Mouse (Mus musculus) kidney, postnatal 0 days (tissue): Measurements from ENCODE around the gene Marc1. TPM values are rescaled to one million over a fixed set of nuclear protein-coding genes. Genes with fewer than 3 reads are reported as not detected.
A peak's percentile ranks its signal among the peaks of the same experiment; 100 is the strongest.

Experiments
- ATAC-seq: fragments of 200-750 bp; cut with Nextera tagmentation; replicated peaks from 2 replicates; pipeline ENCODE4 v1.8.0; 2017; ENCODE audit warnings: low read depth, moderate number of reproducible peaks, moderate TSS enrichment, moderate library complexity; ENCODE audit not compliant: low FRiP score
- DNase-seq: peaks from one replicate; pipeline ENCODE4 v3.0.0-alpha.2; 2016; ENCODE audit warnings: low spot score
- H3K27ac ChIP-seq: fragments of 300-500 bp; sonication (generic); 2 replicates; pipeline ENCODE4 v1.5.1; 2014; ENCODE audit warnings: mild to moderate bottlenecking
- H3K27me3 ChIP-seq: fragments of 300-500 bp; sonication (generic); 2 replicates; pipeline ENCODE4 v1.6.1; 2014; ENCODE audit warnings: low read length, mixed read lengths; ENCODE audit not compliant: insufficient read depth
- H3K36me3 ChIP-seq: fragments of 300-500 bp; sonication (generic); 2 replicates; pipeline ENCODE4 v1.6.1; 2014; ENCODE audit warnings: low read length, mixed read lengths; ENCODE audit not compliant: insufficient read depth
- H3K4me1 ChIP-seq: fragments of 300-500 bp; sonication (generic); replicated peaks from 2 replicates; pipeline ENCODE4 v1.6.1; 2014; ENCODE audit warnings: antibody characterized with exemption, low read length, mixed read lengths; ENCODE audit not compliant: insufficient read depth
- H3K4me2 ChIP-seq: fragments of 300-500 bp; sonication (generic); 2 replicates; pipeline ENCODE4 v1.6.1; 2014; ENCODE audit warnings: mild to moderate bottlenecking, low read length, moderate library complexity, mixed read lengths
- H3K4me3 ChIP-seq: fragments of 300-500 bp; sonication (generic); replicated peaks from 2 replicates; pipeline ENCODE4 v1.5.1; 2014; ENCODE audit warnings: low read depth, low read length
- H3K9ac ChIP-seq: fragments of 300-500 bp; sonication (generic); 2 replicates; pipeline ENCODE4 v1.6.1; 2014; ENCODE audit warnings: low read depth, low read length
- H3K9me3 ChIP-seq: fragments of 300-500 bp; sonication (generic); replicated peaks from 2 replicates; pipeline ENCODE4 v1.6.1; 2016; ENCODE audit warnings: low read length, inconsistent platforms, mixed read lengths
- CTCF ChIP-seq: IDR thresholded peaks from 2 replicates; pipeline ENCODE4 v1.5.1; 2016; ENCODE audit warnings: antibody characterized with exemption, low read depth, mild to moderate bottlenecking, moderate library complexity
- WGBS: fragments of 180-500 bp; shearing (Covaris S2); extraction: QIAGEN DNeasy Blood & Tissue Kit; methylation state at CpG from one replicate; pipeline ENCODE4 v1.1.7; 2014; 5-methylcytosine and 5-hydroxymethylcytosine counted together
- polyA plus RNA-seq: library from polyadenylated mRNA; unstranded; fragments of >200 nt; fragmentation: Nextera tagmentation; extraction: Ambion mirVana; gene quantifications from 2 replicates; pipeline ENCODE4 v1.2.1, GENCODE M21; 2015

The Marc1 gene
- polyA plus RNA-seq, 1 experiment from 2014 or later: 0.29 TPM

DNA sequence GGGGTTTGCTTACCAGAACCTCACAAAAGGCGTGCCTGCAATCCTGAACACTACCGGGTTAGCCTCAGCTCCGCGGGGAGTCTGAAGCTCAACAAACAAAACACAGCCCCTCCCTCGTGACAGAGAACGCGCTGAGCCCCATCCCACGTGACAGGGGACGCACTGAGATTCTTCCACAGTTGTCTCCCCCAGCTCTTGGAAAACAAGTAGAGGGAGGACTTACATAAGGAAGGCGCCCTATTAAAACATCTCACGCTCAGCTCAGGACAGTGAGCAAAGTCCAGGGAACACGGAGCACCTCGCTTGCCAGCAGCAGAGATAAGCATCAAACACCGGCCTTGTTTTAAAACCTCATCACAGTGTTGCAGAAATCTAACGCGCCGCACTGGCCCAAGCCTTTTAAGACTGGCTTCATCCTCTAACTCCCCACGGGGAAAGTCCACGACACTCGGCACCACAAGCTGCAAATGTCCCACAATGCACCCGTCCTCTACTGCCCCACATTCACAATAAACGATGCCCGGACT, 16.1 kb upstream of the Marc1 start:
- no peaks in the 10 kb centered on the region for H3K27me3 ChIP-seq
- 0 out of 2 replicates have a peak, but pooled peaks cover 3% of the 10 kb centered on the region for H3K4me1 ChIP-seq
- H3K4me2 ChIP-seq: no peak overlapping the region
- TF ChIP-seq CTCF: no peak
- WGBS: 38% methylated on average over 23 of the region's 23 CpGs
- DNase-seq: no peak
- H3K4me3 ChIP-seq: no peak overlapping the region
- no peak for ATAC-seq
- H3K36me3 ChIP-seq: peaks cover 25% of the 10 kb centered on the region; the same call in 1 of the 2 replicates
- peak overlapping the region; percentile 42; the same call in 1 of the 2 replicates for H3K27ac ChIP-seq
- no peaks in the 10 kb centered on the region for H3K9me3 ChIP-seq
- H3K9ac ChIP-seq: peak overlapping the region; percentile 32; the same call in 1 of the 2 replicates

DNA sequence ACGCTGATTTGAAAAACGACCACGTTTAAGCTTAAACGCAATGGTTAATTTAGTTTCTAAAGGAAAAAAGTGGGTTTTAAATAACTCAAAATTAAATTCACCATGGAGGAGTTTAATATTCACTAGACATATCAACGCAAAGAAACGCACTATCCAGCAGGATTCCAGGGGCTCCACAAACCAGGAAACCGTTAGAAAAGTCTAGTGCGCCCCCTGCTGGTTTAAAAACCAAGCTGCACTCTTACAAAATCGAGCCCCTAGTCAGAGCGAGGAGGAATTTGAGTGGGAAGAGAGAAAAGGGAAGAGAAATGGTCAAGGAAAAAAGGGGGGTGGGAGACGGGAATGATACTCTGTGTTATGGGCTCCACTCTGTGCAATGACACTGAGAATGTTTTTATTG, 14.0 kb upstream of the Marc1 start:
- 26% methylated on average over 11 of the region's 11 CpGs for WGBS
- Histone ChIP-seq H3K4me2 (peak overlapping the region; percentile 21; the same call in 1 of the 2 replicates), H3K36me3 (peaks cover 14% of the 10 kb centered on the region; the same call in 1 of the 2 replicates), H3K4me1 (0 out of 2 replicates have a peak, but pooled peaks cover 3% of the 10 kb centered on the region), H3K4me3 (no peak overlapping the region), H3K27me3 (no peaks in the 10 kb centered on the region), H3K9me3 (no peaks in the 10 kb centered on the region), H3K27ac (no peak overlapping the region), H3K9ac (no peak overlapping the region)
- peak; percentile 73; the same call in 1 of the 2 replicates for TF ChIP-seq CTCF
- ATAC-seq (no peak), DNase-seq (peak; percentile 80)

DNA sequence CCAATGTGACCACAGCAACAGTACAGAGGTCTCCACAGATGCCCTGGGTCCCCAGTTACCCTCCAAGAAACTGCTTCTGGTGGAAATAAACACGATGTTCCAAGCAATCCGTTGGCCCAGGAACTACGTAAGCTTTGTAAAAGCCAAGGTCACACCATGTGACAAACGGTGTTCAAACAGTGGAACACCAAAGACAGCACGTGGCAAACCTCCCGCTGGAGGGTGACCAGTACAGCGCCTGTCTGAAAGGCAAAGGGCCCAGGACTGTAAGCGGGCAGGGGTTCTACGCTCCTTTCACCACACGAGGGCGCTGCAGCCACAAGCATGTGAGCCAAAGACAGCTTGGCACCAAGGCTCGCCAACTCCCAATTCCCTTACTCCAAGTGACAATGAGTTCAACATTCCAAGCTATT, 13.3 kb upstream of the Marc1 start:
- H3K4me3 ChIP-seq: no peak overlapping the region
- peak; percentile 99 for TF ChIP-seq CTCF
- H3K9ac ChIP-seq: no peak overlapping the region
- no peaks in the 10 kb centered on the region for H3K27me3 ChIP-seq
- H3K27ac ChIP-seq: peak overlapping the region; percentile 59; the same call in 1 of the 2 replicates
- H3K9me3 ChIP-seq: no peaks in the 10 kb centered on the region
- H3K4me2 ChIP-seq: peak overlapping the region; percentile 21; the same call in 1 of the 2 replicates
- DNase-seq (peak; percentile 96), ATAC-seq (peak; percentile 93)
- H3K4me1 ChIP-seq: 0 out of 2 replicates have a peak, but pooled peaks cover 3% of the 10 kb centered on the region
- H3K36me3 ChIP-seq: peaks cover 14% of the 10 kb centered on the region; the same call in 1 of the 2 replicates
- 3% methylated on average over 12 of the region's 12 CpGs for WGBS

DNA sequence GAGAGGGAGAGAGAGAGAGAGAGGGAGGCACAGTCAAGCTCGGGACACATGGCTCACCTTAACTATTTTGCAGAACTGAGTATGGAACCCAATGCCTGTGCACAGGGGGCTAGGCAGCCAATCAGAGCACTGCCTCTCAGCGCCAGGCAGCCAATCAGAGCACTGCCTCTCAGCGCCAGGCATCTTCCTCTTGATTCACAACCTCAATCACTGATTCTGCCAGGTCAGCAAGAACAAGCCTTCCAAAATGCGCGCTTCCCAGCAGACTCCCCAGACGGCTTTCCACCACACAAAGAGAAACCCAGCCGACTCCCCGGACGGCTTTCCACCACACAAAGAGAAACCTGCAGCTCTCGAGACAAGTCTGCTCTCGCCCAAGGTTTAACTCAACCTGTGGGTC, 11.6 kb upstream of the Marc1 start:
- DNase-seq (no peak), ATAC-seq (no peak)
- no peak overlapping the region for H3K9ac ChIP-seq
- 0 out of 2 replicates have a peak, but pooled peaks cover 3% of the 10 kb centered on the region for H3K4me1 ChIP-seq
- H3K4me3 ChIP-seq: no peak overlapping the region
- H3K9me3 ChIP-seq: no peaks in the 10 kb centered on the region
- H3K4me2 ChIP-seq: no peak overlapping the region
- peaks cover 23% of the 10 kb centered on the region; the same call in 1 of the 2 replicates for H3K36me3 ChIP-seq
- no peak for TF ChIP-seq CTCF
- WGBS: 25% methylated on average over 11 of the region's 11 CpGs
- H3K27ac ChIP-seq: no peak overlapping the region
- H3K27me3 ChIP-seq: no peaks in the 10 kb centered on the region

DNA sequence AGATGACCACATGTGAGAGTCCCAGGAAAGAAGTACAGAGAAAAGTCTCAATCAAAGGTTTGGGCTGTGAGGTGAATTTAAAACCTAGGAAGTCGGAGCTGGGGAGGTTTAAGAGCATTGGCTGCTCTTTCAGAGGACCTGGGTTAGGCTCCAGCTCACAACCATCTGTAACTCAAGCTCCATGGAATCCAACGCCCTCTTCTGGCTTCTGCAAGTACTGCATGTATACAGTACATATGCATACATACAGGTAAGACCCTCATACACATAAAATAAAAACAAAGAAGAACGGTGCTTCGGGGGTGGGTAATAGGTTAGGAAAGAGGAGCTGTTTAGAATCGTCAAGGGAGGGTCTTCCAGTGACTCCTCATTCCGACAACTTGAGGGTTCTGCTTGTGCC, 6.7 kb upstream of the Marc1 start:
- DNase-seq: no peak
- peaks cover 32% of the 10 kb centered on the region; the same call in 1 of the 2 replicates for H3K36me3 ChIP-seq
- WGBS: 82% methylated on average over 6 of the region's 6 CpGs

DNA sequence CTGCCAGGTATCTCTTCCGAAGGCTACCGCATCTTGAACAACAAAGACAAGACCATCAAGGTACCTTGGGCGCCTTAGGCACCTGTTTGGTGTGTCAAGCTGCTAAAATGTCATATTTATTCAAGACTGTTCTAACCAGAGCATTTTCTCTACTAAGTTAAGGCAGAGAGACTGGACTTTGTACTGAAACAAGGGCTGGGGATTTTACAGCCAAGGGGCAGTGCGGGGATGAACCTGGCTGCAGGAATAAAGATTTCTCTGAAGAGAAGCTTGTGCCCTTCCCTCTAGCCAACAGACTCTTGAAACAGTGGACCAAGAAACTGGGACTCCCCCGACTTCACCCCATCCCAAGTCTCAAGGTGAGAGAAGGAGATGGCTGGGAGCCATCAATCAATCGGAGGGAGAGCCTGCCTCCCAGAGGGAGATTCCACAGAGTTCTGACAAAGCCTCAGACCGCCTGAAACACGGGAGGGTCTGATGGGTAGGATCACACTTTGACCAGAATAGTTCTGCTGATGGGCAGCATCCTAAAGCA, 670 bp upstream of the Marc1 start:
- DNase-seq (no peak), ATAC-seq (no peak)
- no peaks in the 10 kb centered on the region for H3K27me3 ChIP-seq
- H3K4me2 ChIP-seq: no peak overlapping the region
- H3K4me1 ChIP-seq: peaks cover 11% of the 10 kb centered on the region
- H3K9ac ChIP-seq: no peak overlapping the region
- H3K9me3 ChIP-seq: no peaks in the 10 kb centered on the region
- H3K36me3 ChIP-seq: peaks cover 8% of the 10 kb centered on the region; the same call in 1 of the 2 replicates
- 73% methylated on average over 8 of the region's 8 CpGs for WGBS
- no peak for TF ChIP-seq CTCF
- H3K27ac ChIP-seq: no peak overlapping the region
- H3K4me3 ChIP-seq: no peak overlapping the region

More for the DNA sequence above, 6.7 kb upstream of the Marc1 start:
- no peak for ATAC-seq
- TF ChIP-seq CTCF: peak; percentile 38; the same call in 1 of the 2 replicates
- Histone ChIP-seq H3K4me1 (no peaks in the 10 kb centered on the region), H3K27me3 (no peaks in the 10 kb centered on the region), H3K4me3 (no peak overlapping the region), H3K9me3 (no peaks in the 10 kb centered on the region), H3K9ac (no peak overlapping the region), H3K27ac (no peak overlapping the region), H3K4me2 (no peak overlapping the region)
